Mouse (Mus musculus) adrenal gland (tissue): Measurements from ENCODE around the gene Cd4.

Source experiments
- intact Hi-C: fragments of 180-260 bp; cut with DNase I; formaldehyde crosslinking; loops from one replicate; pipeline ENCODE4 v1.15.1; 2025
- long read RNA-seq, 2 experiments: library from polyadenylated mRNA; unstranded; transcript quantifications; one replicate each; pipeline ENCODE4 v2.0.0; 2020; ENCODE audit warnings: borderline replicate concordance in 1 of 2; ENCODE audit not compliant: insufficient replicate concordance in 1 of 2

The Cd4 gene
- long read RNA-seq, experiment 1 = 0 reads
- long read RNA-seq, experiment 2 = 0 reads

DNA sequence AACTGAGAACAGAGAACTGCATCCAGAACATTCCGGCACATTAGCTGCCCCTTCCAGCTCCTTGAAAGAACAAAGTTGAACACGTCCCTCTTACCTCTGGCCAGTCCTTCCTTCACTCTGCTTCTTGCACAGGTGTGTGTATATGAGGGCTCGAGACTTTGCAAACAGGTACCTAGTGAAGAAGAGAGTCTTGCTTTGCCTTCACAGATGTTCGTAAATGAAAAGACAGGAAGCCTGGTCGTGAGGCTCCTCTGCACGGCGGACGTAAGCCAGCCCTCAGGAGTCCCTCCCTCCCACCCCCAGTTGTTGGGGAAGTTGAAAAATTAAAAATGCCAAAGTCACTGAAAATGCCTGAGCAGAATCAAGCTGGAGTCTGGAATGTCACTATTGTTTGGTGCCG is at the start of gene Cd4:
TSS of gene Cd4 (minus strand) at position 236 of the 400 bp plus-strand sequence.
- intact Hi-C loops = no loop called here

DNA sequence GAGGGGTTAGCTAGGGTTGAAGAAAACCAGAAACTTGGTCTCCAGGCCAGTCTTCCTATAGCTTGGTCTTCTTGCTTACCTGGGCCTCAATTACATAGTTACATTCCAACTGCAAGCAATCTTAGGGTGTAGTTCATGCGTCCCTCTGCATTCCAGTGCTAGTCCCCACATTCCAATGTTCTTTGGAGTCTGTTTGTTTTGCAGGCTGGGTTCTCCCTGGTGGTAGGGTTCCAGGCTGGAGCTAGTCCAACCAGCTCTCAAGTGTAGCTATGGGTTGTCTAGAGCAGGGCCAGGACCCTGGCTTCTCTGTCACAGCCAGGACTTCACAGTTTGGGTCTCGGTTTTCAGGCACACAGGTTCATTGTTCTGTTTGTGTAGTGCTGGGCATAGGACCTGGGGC is 49.5 kb upstream of the Cd4 start:
- intact Hi-C loops = loop anchor here (5.0 kb wide), 1 partner anchor 35 kb away; no protein-coding TSS in a partner anchor

DNA sequence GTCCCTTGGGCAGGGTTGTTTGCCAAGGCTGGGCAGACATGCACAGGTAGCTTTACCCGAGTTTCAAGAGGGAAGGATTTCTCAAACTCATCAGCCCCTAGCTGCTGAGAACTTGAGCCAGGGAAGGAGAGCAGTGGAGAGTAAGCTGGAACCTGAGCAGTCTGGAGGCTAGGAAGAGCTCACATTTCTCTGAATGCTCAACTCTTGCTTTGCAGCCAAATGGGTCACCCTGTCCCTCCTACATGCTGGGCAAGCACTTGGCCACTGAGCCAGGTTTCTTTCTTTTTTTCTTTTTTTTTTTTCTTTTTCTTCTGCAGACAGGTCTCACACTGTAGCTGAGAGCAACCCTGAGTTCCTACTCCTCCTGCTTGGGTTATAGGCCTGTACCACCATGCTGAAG is 48.7 kb upstream of the Cd4 start:
- intact Hi-C loops = loop anchor here (5.0 kb wide), 1 partner anchor 34 kb away; no protein-coding TSS in a partner anchor

DNA sequence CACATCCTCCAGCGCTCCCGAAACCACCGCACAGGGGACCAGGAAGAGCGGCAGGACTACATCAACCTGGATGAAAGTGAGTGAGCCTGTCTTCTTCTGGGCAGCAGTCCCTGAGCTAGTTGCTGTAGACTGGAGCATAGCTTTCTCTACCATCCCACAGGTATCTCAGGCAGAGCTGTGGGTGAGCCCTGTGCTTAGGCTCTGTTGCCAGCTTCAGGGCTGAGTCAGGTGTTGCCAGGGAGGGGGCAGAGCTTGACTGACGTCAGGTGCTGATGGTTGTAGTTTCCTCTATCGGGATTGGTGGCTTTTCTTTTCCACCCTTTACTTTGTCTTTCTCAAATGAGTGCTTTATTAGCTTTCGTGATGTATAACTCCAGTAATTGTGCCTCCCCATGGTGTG is 46.6 kb upstream of the Cd4 start:
- intact Hi-C loops = loop anchor here (5.0 kb wide), 1 partner anchor 32 kb away; no protein-coding TSS in a partner anchor

DNA sequence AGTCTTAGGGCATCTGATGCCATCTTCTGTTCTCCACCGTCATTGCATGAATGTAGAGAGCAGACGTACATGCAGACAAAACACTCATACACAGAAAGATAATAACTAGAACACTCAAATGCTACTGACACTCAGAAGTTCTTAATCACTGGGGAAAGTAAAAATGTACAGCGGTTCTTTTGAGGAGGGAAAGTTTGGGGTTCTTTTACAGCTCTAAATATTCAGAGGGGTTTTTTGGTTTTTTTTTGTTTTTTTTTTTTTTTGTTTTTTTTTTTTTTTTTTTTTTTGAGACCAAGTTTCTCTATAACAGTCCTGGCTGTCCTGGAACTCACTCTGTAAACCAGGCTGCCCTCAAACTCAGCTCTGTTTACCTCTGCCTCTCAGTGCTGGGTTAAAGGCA is 45.1 kb upstream of the Cd4 start:
- intact Hi-C loops = no loop called here

DNA sequence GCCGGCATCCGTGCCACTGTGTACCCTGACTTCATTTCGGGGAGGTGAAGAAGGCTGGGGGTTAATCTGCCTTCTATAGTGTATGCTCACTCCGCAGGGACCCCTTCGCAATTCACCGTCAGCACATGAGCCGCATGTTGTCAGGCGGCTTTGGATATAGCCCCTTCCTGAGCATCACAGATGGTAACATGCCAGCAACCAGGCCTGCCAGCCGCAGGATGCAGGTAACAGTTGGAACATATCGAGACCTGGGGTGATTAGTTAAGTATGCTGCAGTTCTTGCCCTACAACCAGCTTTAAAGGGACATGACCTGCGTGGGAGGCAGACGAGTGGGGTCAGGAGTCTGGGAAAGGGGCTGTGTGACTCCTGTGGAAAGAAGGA is 44.3 kb upstream of the Cd4 start:
- intact Hi-C loops = no loop called here

DNA sequence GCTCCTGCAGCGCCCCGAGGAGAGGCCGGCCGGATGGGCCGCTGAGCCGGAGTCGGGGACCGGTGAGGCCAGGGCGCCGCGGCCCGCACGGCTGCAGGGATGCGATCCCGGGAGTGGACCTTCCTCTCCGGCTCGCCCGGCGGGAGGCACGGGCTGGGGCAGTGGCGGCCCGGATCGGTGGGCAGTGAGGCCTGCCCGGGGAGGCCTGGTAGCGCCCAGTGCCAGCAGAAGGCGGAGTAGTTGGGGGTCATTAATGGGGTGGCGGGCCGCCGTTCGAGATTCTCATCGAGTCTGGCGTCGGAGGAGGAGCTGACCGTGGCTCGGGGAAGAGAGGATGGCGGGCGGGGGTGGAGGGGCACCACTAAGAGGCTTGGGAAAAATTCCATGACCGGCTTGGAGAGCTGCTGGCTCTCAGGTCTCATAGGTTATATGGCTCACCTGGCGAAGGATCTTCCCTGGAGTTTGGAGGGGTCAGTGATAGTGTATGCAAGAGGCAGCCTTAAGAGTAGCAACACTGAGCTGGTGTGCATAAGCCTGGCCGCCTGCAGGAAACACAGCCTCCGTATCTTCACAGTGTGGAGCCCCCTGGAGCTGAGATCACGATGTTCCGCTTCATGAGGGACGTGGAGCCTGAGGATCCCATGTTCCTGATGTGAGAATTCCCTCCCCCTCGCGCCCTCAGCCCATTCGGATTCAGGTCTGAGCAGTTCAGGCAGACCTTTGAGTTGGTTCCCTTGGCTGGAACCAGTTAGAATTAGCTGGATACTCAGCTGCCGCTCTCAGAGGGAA is 43.7 kb upstream of the Cd4 start:
- intact Hi-C loops = loop anchor here (2.0 kb wide), 1 partner anchor 17 kb away; no protein-coding TSS in a partner anchor

DNA sequence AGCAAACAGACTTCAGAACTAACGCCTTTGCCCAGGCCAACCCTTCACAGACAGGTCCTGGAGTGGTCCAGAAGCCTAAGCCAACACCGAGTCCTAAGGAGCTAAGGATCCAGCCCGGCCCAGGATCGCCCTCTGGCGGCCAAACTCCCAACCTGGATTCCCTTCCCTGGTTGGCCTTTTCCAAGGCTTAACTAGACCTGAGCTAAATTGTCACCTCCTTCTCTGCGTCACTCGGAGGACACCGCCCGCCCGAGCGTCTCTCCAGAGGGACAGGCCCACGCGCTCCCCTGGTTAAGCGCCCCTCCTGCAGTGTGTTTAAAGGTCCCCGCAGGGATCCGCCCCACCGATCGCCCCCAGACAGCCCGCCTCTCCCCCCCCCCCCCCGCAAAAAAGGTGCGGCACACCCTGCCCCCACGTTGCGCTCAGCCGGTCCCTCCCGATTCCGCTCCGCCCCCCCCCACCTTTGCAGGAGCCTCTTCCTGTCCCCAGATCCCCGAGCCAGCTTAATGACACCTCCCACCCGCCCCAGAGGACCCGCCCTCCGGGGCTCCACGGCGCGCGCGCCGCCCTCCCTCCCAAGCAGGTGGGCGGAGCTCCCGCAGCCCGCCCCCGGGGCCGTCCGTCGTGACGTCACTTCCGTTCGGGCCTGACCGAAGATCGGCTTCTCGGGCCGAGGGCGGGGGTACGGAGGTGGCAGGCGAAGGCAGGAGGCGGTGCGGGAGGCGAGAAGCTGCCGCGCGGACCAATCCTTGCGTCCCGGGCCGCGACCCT is 42.9 kb upstream of the Cd4 start, which contains the start of gene Mlf2:
TSS of gene Mlf2 (plus strand) at position 633 of the 771 bp plus-strand sequence.
- intact Hi-C loops = loop anchor here (2.0 kb wide), 1 partner anchor 16 kb away; no protein-coding TSS in a partner anchor

DNA sequence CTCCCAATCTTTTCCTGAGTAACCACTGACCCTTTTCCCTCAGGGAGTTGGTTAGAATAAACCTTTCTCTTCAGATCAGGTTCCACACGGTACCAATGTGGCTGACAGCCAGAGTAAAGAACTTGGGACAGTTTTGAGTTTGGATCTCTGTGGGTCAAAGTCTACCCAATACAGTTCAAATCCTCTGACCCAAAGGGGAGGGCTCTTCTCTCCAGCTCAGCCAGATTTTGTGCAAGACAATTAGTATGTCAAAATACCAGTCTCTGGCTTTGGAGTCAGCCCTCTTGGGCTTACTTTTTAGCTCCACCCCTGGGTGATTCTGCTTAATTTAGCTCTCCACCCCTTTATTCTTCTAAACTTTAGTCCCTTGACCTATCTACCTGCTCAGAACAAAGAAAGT is 42.2 kb upstream of the Cd4 start:
- intact Hi-C loops = loop anchor here (2.0 kb wide), 1 partner anchor 15 kb away; no protein-coding TSS in a partner anchor

DNA sequence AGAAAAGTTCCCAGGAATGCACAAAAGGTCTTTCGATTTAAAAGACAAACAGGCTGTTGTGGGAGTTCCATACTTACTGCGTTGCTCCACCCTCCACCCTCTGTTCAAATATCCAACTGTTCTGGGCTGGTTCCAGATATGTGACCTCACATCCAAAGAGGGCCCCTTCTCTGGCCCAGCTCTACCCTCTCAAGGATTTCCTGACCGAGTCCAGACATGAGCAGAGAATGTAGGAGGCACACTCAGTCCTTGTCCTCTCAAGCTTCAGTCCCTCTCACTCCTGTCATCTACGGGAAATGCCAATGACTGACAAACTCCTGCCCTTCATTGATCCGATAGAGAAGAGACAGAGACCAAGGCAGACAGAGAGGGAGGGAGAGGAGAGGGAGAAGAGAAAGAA is 37.9 kb upstream of the Cd4 start:
- intact Hi-C loops = no loop called here

DNA sequence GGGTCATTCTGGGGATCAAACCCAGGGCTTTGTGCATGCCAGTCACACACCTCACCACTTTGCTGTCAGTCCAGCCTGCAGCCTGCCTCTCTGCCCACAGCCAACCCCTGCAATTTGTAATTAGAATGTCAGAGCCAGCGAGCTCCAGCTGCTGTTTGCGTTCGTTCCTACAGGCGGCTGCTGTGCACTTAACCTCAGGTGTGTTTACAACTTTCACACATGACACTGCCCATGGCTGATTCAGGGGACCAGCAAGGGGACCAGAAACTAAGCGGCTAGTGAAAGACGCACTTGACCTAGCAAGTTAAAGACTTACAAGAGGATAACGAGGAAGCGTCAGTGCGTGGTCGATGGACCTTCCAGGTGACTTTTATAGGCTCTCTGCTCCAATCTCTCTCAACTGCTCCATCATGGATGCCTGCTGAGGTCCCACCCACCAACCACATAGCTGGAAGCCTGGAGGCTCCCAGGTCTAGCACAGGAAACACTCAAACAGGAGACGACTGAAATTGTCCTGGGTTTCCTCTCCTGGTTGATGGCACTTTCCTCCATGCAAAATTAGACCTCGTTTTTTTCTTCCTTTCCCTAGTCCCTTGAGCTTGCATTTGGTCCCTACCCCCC is 37.3 kb upstream of the Cd4 start:
- intact Hi-C loops = no loop called here

DNA sequence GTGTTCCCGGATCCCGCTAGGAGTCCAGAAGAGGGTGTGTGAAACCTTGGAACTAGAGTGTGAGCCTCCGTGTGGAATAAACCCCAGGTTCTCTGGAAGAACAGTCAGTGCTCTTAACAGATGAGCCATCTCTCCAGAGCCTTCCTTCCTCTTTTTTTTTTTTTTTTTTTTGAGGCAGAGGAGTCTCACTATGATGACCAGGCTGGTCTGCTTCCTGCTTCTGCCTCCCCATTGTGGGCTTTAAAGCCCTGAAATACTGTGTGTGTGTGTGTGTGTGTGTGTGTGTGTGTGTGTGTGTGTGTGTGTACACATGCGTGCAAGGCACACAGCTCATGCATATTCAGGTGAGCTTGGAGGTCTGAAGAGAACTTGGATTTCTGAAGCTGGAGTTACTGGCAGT is 33.5 kb upstream of the Cd4 start:
- intact Hi-C loops = no loop called here

DNA sequence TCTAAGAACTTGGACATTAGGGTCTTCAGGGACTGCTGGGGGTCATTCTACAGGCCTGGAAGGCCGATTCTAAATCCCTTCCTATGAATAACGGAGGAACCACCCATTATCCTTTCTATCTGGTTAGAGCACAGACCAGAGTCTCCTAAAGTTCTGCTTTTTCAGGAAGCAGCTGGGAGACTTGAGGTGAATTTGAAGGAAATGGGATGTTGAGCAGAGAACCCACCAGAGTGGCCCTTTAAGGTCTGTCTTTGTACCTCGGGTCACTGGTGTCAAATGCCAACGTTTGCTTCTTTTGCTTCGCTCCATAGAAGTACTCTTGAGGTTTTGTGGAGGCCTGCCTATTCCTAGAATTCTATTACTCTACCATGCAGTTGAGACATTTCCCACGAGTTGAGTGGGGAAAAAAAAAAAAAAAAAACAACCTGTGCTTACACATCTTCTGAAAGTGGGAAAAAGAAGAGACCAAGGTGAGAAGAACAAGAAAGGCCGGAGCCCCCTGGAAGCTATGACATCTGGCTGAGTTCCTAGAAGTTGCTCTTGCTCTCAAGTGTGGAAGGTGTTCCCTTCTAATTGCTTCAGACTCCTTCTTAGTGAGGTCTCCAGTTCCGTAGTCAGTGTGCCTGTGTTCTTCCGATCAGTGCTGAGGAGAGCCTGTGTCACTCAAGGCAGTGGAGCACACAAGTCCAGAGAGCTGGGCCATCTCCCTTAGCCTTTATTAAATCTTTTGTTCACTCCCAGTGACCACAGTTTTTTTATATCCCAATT is 32.5 kb upstream of the Cd4 start:
- intact Hi-C loops = no loop called here

DNA sequence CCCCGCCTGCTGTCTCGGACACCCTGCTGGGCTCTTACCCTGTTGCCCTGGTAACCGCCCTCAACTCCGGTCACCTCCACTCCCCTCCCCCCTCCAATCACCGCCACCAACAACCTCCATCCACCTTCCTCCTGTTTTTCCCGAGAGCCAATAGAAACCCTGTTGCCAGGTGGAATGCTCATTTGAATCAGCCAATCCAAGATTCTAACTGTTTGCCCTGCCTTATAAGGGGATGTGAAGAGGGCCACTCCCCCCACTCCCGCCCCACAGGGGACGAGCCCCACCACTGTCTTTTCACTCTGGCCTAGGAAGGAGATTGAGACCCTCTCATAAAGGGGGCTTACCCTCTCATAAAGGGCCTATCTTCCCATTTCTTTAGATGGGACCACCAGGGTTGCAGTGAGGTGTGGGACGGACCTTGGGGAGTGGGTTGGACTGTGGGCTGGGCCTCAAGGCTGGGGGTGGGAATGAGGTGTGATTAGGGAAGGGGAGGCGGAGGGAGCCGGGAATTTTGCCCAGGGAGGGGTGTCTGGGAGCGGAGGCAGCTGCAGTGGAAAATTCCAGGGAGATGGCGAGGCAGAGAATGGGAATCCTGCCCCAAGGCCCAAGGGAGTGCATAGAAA is 31.8 kb upstream of the Cd4 start, which contains the start of gene Ptms:
TSS of gene Ptms (minus strand) at position 409 of the 623 bp plus-strand sequence.
- intact Hi-C loops = no loop called here

DNA sequence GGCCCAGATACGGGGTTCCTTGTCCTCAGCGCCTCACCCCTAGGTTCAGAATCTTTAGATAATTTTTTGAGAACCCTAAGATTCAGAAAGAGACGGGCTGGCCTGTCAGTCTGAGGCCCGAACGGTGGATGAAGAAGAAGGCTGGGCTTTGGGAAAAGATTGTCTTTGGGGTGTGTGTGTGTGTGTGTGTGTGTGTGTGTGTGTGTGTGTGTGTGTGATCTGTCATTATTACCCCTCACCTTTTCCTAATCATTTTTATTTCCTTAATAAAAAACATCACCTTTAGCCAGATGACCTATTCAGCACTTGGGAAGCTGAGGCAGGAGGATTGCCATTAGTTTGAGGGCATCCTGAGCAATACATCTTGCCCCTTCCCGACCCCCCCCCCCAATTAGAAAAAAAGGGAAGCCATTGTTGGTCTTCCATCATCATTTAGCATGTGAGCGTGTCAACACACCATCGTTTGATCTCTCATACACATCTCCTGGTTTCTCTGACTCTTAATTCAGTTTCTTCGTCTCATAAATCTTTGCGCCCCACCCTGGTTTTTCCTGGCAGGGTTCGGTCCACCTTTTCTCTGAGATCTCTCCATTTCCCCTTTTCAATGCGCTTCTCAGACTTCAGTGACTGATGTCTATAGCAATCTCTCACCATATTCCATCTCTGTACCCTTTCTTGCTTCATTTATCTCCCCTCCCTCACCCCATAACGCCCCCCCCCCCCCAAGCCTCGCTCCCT is 31.0 kb upstream of the Cd4 start:
- intact Hi-C loops = no loop called here

DNA sequence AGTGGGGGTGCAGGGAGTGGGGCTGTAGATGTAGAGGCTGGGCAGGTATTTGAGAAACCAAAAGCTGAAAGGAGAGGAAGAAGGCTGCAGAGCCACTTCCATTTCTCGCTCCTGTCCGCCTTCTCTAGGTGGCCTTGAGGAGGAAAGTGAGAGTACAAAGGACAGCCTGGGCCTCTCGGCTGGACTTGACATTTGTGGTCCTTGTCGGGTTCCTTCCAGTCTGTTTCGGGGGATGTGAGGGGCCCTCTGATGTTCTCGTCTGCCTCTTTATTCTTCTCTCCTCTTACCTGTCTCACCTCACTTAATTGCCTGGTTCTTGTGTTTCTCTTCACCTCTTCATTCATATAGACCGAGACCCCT is 30.3 kb upstream of the Cd4 start:
- intact Hi-C loops = no loop called here

DNA sequence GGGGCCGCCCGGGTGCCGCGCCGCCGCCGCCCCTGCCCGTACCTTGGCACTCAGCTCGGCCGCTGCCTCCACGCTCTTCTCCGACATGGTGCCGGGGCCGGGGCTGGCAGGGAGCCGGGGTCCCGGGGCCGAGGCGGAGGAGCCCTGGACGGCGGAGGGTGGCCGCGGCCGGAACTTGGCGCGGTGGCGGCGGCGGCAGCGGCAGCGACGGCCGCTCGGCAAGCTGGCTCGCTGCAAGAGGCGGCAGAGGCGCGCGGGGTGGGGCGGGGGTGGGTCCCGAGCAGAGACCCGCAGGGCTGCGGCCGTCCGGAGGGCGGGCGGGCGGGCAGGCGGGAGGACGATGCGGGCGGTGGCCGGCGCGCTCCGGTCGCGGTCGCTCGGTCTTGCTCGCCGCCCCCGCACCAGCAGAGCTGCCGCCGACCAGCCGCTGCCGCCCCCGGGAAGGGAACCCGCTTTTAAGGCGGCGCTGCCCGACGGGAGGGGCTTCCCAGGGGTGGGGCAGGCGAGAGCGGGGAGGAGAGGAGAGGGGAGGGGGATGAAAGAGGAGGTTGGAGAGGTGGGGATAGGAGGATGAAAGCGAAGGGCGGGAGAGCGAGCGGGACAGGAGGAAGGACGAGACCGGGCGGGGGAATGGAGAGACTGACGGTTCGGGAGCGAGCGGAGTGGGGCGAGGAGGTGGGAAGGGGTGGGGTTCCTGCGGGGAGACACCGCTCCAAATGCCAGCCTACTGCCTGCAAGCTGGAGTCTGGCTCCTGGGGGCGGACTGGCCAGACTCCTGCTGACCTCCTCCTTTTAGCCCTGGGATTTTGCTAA is 29.7 kb upstream of the Cd4 start:
- intact Hi-C loops = no loop called here

DNA sequence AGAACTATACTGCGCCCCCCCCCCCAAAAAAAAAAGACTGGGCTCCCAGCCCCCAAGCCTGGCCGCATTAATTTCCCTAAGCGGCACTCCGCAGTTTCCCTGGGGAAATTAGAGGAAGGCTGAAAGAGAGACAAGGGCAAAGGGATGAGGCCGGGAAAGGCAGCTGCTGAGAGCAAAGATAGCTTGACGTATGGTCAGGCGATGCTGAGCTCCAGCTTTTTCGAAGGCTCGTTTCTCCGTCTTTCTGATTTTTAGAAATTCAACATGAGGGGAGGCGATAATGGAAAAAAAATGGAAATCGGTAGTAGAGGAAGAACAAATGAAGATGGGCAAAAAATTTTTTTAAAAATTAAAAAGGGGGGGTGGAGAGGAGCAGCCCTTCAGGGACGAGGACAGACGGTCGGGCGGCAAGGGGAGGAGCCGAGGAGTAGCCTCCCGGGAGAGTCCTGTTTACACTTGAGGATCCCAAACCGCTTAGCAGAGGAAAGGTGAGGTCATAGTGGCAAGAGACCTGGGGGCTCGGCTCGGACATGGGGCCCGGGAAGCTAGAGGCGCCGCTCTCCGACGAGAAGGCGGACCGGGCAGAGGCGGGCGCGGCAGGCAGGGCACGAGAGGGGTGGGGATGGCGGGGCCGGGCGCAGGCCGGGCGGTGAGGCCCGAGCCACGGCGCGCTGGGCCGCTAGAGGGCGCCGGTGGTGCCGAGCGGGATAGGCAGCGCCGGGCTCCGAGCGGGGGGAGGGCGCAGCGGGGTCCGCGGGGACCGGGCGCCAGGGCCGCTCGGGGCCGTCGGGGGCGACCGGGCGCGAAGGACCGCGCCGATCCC is 28.9 kb upstream of the Cd4 start:
- intact Hi-C loops = no loop called here
